Mouse (Mus musculus) kidney, embryonic 15.5 days (tissue): ENCODE results near the gene Uqcrc2. TPM values are rescaled to one million over a fixed set of nuclear protein-coding genes. Genes with fewer than 3 reads are reported as not detected.
A peak's percentile ranks its signal among the peaks of the same experiment; 100 is the strongest.

Experiments used
- ATAC-seq: fragments of 200-750 bp; cut with Nextera tagmentation; replicated peaks from 2 replicates; pipeline ENCODE4 v1.8.0; 2017; ENCODE audit warnings: moderate TSS enrichment; ENCODE audit not compliant: low FRiP score
- H3K27ac ChIP-seq: fragments of 300-500 bp; sonication (generic); 2 replicates; pipeline ENCODE4 v1.5.1; 2015; ENCODE audit warnings: mild to moderate bottlenecking, inconsistent platforms
- H3K27me3 ChIP-seq: fragments of 300-500 bp; sonication (generic); 2 replicates; pipeline ENCODE4 v1.6.1; 2015; ENCODE audit warnings: inconsistent platforms
- H3K36me3 ChIP-seq: fragments of 300-500 bp; sonication (generic); 2 replicates; pipeline ENCODE4 v1.6.1; 2015; ENCODE audit warnings: inconsistent platforms
- H3K4me1 ChIP-seq: fragments of 300-500 bp; sonication (generic); 2 replicates; pipeline ENCODE4 v1.6.1; 2015; ENCODE audit warnings: inconsistent platforms
- H3K4me2 ChIP-seq: fragments of 300-500 bp; sonication (generic); 2 replicates; pipeline ENCODE4 v1.6.1; 2015; ENCODE audit warnings: moderate library complexity, mild to moderate bottlenecking, inconsistent platforms
- H3K4me3 ChIP-seq: fragments of 300-500 bp; sonication (generic); replicated peaks from 2 replicates; pipeline ENCODE4 v1.5.1; 2015; ENCODE audit warnings: mild to moderate bottlenecking, inconsistent platforms
- H3K9ac ChIP-seq: fragments of 300-500 bp; sonication (generic); 2 replicates; pipeline ENCODE4 v1.6.1; 2015; ENCODE audit warnings: mild to moderate bottlenecking, inconsistent platforms
- H3K9me3 ChIP-seq: fragments of 300-500 bp; sonication (generic); replicated peaks from 2 replicates; pipeline ENCODE4 v1.6.1; 2016; ENCODE audit warnings: inconsistent platforms
- WGBS: fragments of 180-500 bp; shearing (Covaris S2); methylation state at CpG from one replicate; pipeline ENCODE4 v1.1.7; 2015; ENCODE audit warnings: mixed read lengths; 5-methylcytosine and 5-hydroxymethylcytosine counted together
- polyA plus RNA-seq: library from polyadenylated mRNA; unstranded; fragments of >200 nt; fragmentation: Nextera tagmentation; extraction: Ambion mirVana; gene quantifications from 2 replicates; pipeline ENCODE4 v1.2.1, GENCODE M21; 2015

Gene Uqcrc2
- 241 and 250 TPM in 2 replicates for polyA plus RNA-seq

DNA sequence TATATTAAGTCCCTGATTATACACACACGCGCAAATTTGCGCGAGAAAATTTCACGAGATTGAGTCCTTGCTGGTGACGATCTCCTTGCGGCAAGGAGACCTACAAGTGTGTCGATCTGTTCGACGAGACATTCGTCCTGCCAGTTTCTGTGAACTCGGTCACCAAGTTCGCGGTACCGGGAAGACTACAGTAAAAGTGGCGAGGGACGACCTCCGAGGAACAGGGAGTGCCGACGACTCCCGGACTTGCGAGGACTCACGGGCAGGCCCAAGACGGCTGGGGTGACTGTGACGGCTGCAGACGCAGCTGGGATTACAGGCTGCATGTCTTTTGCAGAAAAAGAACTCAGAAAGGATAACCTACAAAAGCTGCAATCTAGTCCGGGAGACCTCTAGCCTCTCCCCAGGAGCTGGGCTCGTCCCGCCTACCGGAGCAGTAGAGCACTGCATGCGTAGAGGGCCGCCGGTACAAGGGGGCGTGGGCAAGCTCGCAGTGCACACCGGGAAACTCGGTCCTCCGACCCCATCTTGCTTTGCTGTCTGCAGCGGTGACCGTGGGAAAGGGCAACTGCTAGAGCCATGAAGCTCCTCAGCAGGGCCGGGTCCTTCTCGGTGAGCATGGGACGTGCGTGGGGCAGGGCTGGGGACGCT lies at the start of gene Uqcrc2:
TSS of gene Uqcrc2 (plus strand) at position 466 of the 651 bp plus-strand sequence.
- no peaks in the 10 kb centered on the region for H3K27me3 ChIP-seq
- peak within 1 kb of the TSS; percentile 77 for H3K4me2 ChIP-seq
- ATAC-seq: peak; percentile 100
- peak within 1 kb of the TSS; percentile 97 for H3K27ac ChIP-seq
- H3K4me1 ChIP-seq: peaks cover 14% of the 10 kb centered on the region
- peak within 1 kb of the TSS; percentile 97 for H3K4me3 ChIP-seq
- H3K9ac ChIP-seq: peak within 1 kb of the TSS; percentile 92
- H3K36me3 ChIP-seq: peaks cover 25% of the 10 kb centered on the region
- H3K9me3 ChIP-seq: no peaks in the 10 kb centered on the region
- WGBS: under 1% methylated on average over 45 of the region's 45 CpGs

DNA sequence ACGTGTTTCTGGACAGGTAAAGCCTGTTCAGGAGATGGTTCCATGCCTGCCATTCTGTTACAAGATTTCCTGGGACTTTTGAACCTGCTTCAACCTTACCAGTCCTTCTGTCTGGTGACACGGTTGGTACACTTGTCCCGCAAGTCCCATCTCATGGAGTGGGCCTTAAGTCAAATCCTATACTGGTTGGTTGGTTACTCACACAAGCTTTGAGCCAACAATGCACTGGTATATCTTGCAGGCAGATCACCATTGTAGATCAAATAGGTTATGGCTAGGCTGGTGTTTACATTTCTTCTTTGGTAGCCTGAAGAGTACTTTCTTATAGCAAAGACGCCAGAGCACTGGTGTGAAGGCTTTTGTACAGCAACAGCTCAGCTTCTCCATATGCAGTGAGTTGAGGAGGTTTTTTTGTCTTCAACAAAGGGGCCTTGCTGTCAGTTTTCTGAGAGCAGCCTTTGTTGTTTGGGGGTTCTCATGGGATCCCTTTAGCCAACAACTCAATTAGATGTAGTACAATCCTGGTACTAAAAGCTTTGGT lies 37.7 kb upstream of the Uqcrc2 start:
- peaks cover 12% of the 10 kb centered on the region for H3K27me3 ChIP-seq
- WGBS: 87% methylated on average over 4 of the region's 4 CpGs
- H3K4me1 ChIP-seq: no peaks in the 10 kb centered on the region
- H3K27ac ChIP-seq: no peak overlapping the region
- 0 out of 2 replicates have a peak, but pooled peaks have one; percentile 4 for ATAC-seq
- H3K9me3 ChIP-seq: no peaks in the 10 kb centered on the region
- H3K36me3 ChIP-seq: no peaks in the 10 kb centered on the region
- H3K9ac ChIP-seq: 0 out of 2 replicates have a peak overlapping the region, but pooled peaks have one; percentile 37
- peak overlapping the region; percentile 86 for H3K4me2 ChIP-seq
- H3K4me3 ChIP-seq: peak overlapping the region; percentile 51

DNA sequence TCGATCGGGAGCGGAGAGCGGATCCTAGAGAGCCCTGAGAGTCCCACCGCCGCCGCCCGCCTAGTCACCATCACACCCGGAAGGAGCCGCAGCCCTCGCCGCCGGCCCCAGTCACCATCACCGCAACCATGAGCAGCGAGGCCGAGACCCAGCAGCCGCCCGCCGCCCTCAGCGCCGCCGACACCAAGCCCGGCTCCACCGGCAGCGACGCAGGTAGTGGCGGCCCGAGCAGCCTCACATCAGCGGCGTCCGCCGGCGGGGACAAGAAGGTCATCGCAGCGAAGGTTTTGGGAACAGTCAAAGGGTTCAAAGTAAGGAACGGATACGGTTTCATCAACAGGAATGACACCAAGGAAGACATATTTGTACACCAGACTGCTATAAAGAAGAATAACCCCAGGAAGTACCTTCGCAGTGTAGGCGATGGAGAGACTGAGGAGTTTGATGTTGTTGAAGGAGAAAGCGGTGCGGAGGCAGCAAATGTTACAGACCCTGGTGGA lies 37.2 kb upstream of the Uqcrc2 start:
- peak; percentile 82 for ATAC-seq

DNA sequence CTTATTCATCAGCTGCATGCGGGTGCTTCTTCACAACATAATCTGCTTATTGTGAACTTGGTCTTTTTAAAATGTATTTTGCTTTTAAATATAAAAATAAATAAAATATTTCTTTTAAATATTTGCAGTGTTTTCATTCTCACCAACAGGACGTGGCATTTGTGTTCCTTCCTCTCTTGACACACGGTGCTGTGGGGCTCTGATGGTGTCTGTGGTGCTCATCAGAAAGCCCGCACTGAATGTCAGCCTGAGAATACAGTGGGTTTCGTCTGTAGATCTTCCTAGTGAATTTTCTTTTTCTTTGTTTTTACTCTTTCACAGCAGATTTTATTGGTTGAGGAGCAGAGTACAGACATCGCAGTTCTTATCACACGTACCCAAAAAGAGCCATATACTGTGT lies 36.6 kb upstream of the Uqcrc2 start:
- Histone ChIP-seq H3K9ac (no peak overlapping the region), H3K9me3 (no peaks in the 10 kb centered on the region), H3K27ac (no peak overlapping the region), H3K4me3 (peak overlapping the region; percentile 51; the same call in 1 of the 2 replicates), H3K27me3 (peaks cover 12% of the 10 kb centered on the region), H3K4me1 (no peaks in the 10 kb centered on the region), H3K4me2 (peak overlapping the region; percentile 86), H3K36me3 (no peaks in the 10 kb centered on the region)
- 82% methylated on average over 7 of the region's 7 CpGs for WGBS
- ATAC-seq: no peak

More for the DNA sequence above, 37.2 kb upstream of the Uqcrc2 start:
- Histone ChIP-seq H3K27me3 (peaks cover 12% of the 10 kb centered on the region), H3K36me3 (no peaks in the 10 kb centered on the region), H3K4me1 (no peaks in the 10 kb centered on the region), H3K9ac (peak overlapping the region; percentile 37; the same call in 1 of the 2 replicates), H3K4me3 (peak overlapping the region; percentile 51), H3K9me3 (no peaks in the 10 kb centered on the region), H3K27ac (no peak overlapping the region), H3K4me2 (peak overlapping the region; percentile 86)
- WGBS: 3% methylated on average over 41 of the region's 41 CpGs

DNA sequence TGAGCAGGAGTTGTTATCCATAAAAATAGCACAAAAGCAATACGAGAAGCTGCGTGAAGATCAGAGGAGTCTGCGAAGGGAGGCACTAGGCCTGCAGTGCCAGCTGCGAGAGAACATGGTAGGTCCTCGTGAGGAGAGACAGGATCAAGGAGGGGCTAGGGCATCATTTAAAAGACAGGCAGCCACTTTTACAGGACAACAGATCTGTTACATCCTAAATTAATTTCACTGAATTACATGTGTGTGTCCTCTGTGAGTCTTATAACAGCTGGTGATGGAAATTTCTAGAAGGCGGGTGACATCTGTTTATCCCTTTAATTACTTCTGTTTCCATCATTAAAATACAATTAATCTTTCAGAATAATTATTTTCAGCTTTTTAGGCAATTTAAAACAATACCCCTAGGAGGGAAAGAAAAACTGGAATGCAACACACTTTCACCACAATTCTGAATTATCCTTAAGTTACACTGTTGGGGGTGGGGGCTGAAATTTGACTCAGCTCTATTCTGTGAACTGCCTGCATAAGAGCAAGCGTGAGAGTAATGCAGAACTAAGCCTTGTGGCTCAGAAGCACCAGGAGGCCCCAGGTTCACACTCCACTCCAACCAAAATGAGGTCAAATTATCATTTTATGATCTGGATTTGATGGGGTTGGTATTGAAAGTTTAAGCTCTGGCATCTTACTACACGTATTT lies 14.8 kb upstream of the Uqcrc2 start:
- Histone ChIP-seq H3K4me3 (no peak overlapping the region), H3K9ac (no peak overlapping the region), H3K27me3 (no peaks in the 10 kb centered on the region), H3K27ac (no peak overlapping the region), H3K4me2 (no peak overlapping the region), H3K4me1 (no peaks in the 10 kb centered on the region), H3K36me3 (no peaks in the 10 kb centered on the region), H3K9me3 (no peaks in the 10 kb centered on the region)
- WGBS: 68% methylated on average over 8 of the region's 8 CpGs
- no peak for ATAC-seq

DNA sequence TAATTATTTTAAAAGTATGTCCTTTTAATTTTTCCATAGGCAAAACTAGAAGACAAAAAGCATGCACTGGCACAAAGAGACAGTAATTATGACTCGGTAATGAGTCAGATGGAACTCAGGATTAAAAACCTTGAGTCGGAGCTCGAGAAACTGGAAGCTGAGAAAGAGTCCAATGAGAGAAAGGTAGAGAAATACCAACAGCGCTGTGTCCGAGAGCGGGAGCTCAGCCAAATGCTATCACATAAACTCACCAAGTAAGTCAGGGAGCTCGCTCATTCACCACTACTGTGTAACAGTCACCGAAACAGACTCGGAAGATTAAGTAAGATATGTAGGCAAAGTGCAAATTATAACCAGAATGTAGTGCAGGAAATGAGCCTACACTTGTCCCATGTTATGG lies 14.1 kb upstream of the Uqcrc2 start:
- H3K4me2 ChIP-seq: no peak overlapping the region
- H3K27me3 ChIP-seq: no peaks in the 10 kb centered on the region
- no peaks in the 10 kb centered on the region for H3K9me3 ChIP-seq
- H3K9ac ChIP-seq: no peak overlapping the region
- no peak overlapping the region for H3K4me3 ChIP-seq
- H3K36me3 ChIP-seq: no peaks in the 10 kb centered on the region
- 92% methylated on average over 9 of the region's 9 CpGs for WGBS
- no peak overlapping the region for H3K27ac ChIP-seq
- H3K4me1 ChIP-seq: no peaks in the 10 kb centered on the region
- ATAC-seq: no peak

DNA sequence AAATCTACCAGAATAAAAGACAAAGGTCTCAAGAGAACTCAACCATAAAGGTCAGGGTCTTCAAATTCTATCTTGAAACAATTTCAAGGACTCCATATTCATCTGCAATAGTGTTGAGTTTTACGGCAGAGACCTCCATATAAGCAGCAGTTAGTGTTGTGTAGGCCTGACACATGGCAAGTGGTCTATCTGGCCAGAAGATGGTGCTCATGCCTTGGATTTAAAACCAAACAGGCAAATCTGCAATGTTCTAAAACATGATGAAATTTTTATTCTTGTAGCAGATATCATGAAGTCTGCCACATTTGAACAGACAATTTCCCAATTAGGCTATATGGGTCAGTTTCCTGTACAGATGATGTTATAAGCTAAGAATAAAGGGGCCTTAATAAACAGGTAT lies 2.5 kb upstream of the Uqcrc2 start:
- Histone ChIP-seq H3K9me3 (no peaks in the 10 kb centered on the region), H3K36me3 (peaks cover 4% of the 10 kb centered on the region; the same call in 1 of the 2 replicates), H3K4me2 (no peak overlapping the region), H3K9ac (no peak overlapping the region), H3K4me1 (peaks cover 14% of the 10 kb centered on the region), H3K4me3 (no peak overlapping the region), H3K27ac (no peak overlapping the region), H3K27me3 (no peaks in the 10 kb centered on the region)
- no peak for ATAC-seq
- 64% methylated on average over 1 of the region's 1 CpGs for WGBS

DNA sequence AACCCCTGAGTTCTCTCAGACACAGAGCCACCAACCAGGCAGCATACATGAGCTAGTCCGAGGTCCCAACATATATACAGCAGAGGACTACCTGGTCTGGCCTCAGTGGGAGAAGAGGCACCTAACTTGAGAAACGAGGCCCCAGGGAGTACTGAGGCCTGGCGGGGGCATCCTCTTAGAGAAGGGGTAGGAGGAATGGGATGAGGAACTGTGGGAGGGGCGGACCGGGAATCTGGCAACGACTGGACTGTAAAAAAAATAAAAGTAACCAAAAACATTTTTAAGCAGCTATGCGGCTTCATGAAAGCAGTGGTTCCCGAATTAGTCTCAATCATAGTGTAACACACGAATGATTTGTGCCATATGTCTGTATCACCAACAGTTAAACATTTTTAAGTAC lies 675 bp upstream of the Uqcrc2 start:
- 5% methylated on average over 9 of the region's 9 CpGs for WGBS
- peak; percentile 19; the same call in 1 of the 2 replicates for ATAC-seq

DNA sequence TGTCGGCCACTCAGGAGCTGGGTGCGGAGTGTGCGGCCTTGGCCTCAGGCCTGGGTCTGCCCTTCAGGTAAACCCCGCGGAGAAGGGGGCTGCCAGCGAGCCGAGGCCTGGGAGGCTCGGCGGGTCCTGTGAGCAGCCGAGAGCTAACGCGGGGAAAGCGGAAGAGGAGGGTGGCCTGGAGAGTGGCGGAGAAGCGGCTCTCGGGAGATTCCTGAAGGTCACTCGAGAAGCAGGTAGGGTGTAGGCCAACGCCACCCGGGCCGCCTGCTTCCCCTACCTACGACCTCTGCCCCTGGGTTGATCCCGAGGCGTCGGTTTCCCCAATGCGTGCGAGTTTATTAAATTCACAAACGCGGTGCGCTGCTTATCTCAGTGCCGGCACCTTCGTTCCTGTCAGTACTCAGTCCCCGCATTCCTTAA lies 396 bp downstream of the Uqcrc2 start:
- ATAC-seq: peak; percentile 86
- H3K36me3 ChIP-seq: peaks cover 31% of the 10 kb centered on the region
- WGBS: under 1% methylated on average over 32 of the region's 32 CpGs

More for the DNA sequence above, 675 bp upstream of the Uqcrc2 start:
- H3K36me3 ChIP-seq: peaks cover 20% of the 10 kb centered on the region
- peaks cover 14% of the 10 kb centered on the region for H3K4me1 ChIP-seq
- H3K27ac ChIP-seq: peak overlapping the region; percentile 97
- H3K27me3 ChIP-seq: no peaks in the 10 kb centered on the region
- peak overlapping the region; percentile 97 for H3K4me3 ChIP-seq
- H3K4me2 ChIP-seq: peak overlapping the region; percentile 77
- no peaks in the 10 kb centered on the region for H3K9me3 ChIP-seq
- peak overlapping the region; percentile 92 for H3K9ac ChIP-seq

DNA sequence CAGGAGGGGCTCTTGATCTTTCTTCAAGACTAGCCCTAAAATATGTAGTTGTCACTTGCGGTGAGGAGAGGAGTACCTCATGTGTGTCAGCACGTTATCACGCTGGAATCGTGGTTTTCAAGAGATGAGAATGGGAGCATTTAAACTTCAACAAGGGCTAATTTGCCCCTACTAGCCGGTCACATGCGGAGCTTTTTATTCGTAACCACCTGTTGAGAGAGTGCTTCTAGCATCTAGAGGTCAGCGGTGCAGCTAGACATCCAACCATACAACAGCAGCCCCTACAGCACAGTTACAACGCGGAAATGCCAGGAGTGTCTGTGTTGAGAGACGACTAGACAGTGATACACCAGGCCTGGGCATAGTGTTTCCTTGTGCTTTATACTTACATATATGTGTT lies 845 bp downstream of the Uqcrc2 start:
- peak overlapping the region; percentile 97 for H3K4me3 ChIP-seq
- ATAC-seq: no peak
- H3K9me3 ChIP-seq: no peaks in the 10 kb centered on the region
- 3% methylated on average over 11 of the region's 11 CpGs for WGBS
- H3K4me1 ChIP-seq: peaks cover 14% of the 10 kb centered on the region
- peak overlapping the region; percentile 77 for H3K4me2 ChIP-seq
- H3K27me3 ChIP-seq: no peaks in the 10 kb centered on the region
- peak overlapping the region; percentile 97 for H3K27ac ChIP-seq
- H3K9ac ChIP-seq: peak overlapping the region; percentile 92
- peaks cover 35% of the 10 kb centered on the region for H3K36me3 ChIP-seq

More for the DNA sequence above, 396 bp downstream of the Uqcrc2 start:
- H3K4me2 ChIP-seq: peak overlapping the region; percentile 77
- peak overlapping the region; percentile 97 for H3K27ac ChIP-seq
- peak overlapping the region; percentile 97 for H3K4me3 ChIP-seq
- peak overlapping the region; percentile 92 for H3K9ac ChIP-seq
- H3K9me3 ChIP-seq: no peaks in the 10 kb centered on the region
- no peaks in the 10 kb centered on the region for H3K27me3 ChIP-seq
- H3K4me1 ChIP-seq: peaks cover 14% of the 10 kb centered on the region

DNA sequence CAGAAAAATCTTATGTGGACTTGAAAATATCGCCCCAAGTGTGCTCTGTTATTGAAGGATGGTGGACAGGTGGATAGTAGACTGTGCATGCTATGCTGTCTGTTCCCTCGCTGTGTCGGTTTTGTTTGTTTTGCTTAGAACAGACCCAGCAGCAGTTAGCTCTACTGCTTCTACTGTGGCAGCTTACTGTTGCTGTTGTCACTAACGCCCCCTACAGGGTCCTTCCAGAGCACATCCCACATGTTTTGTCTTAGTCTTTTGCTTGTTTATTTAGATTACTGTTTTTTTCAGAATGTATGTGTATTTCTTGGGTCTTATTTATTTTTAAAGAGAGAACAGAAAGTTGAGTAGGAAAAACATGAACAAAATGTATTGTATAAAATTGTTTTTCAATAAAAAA lies 8.2 kb downstream of the Uqcrc2 start:
- H3K36me3 ChIP-seq: peaks cover 89% of the 10 kb centered on the region
- no peaks in the 10 kb centered on the region for H3K27me3 ChIP-seq
- 73% methylated on average over 4 of the region's 4 CpGs for WGBS
- no peak overlapping the region for H3K4me3 ChIP-seq
- H3K9me3 ChIP-seq: no peaks in the 10 kb centered on the region
- no peak overlapping the region for H3K27ac ChIP-seq
- no peak overlapping the region for H3K4me2 ChIP-seq
- H3K4me1 ChIP-seq: no peaks in the 10 kb centered on the region
- no peak overlapping the region for H3K9ac ChIP-seq
- ATAC-seq: no peak

DNA sequence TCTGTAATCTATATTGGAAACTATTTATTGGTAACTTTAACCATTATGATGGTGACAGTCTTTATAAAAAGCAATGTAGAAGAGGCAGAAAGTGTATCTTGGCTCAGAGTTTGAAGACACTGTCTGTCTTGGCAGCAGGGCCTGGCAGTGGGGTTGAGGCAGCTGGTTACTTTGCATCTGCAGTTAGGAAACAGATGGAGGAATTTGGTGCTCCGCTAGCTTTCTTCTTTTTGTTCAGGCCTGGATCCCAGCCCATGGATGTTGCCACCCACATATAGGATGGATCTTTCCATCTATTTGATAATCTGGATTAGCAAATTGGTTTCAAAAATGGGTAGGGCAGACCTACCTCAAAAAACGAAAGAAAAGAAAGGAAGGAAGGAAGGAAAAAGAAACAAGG lies 12.9 kb downstream of the Uqcrc2 start:
- Histone ChIP-seq H3K9me3 (no peaks in the 10 kb centered on the region), H3K27me3 (no peaks in the 10 kb centered on the region), H3K4me1 (no peaks in the 10 kb centered on the region), H3K9ac (no peak overlapping the region), H3K4me2 (no peak overlapping the region), H3K27ac (no peak overlapping the region), H3K4me3 (no peak overlapping the region), H3K36me3 (peaks cover 93% of the 10 kb centered on the region)
- WGBS: 85% methylated on average over 2 of the region's 2 CpGs
- no peak for ATAC-seq
